Mouse (Mus musculus) forebrain, embryonic 14.5 days (tissue): ENCODE measurements around the gene Igf2r. TPM values are rescaled to one million over a fixed set of nuclear protein-coding genes. Genes with fewer than 3 reads are reported as not detected.
A peak's percentile ranks its signal among the peaks of the same experiment; 100 is the strongest.

ENCODE experiments used
- ATAC-seq: fragments of 200-750 bp; cut with Nextera tagmentation; 2 replicates; pipeline ENCODE4 v1.8.0; 2017; ENCODE audit warnings: mild to moderate bottlenecking, moderate library complexity
- DNase-seq: peaks from one replicate; pipeline ENCODE4 v3.0.0-alpha.2; 2015; ENCODE audit warnings: low spot score
- H3K27ac ChIP-seq: fragments of 300-500 bp; sonication (generic); 2 replicates; pipeline ENCODE4 v1.5.1; 2014; ENCODE audit warnings: low read depth, mild to moderate bottlenecking, control low read depth, low read length, moderate library complexity
- H3K27me3 ChIP-seq: fragments of 300-500 bp; sonication (generic); replicated peaks from 2 replicates; pipeline ENCODE4 v1.6.1; 2014; ENCODE audit warnings: low read length, control low read depth, mixed read lengths; ENCODE audit not compliant: control insufficient read depth, insufficient read depth
- H3K36me3 ChIP-seq: fragments of 300-500 bp; sonication (generic); 2 replicates; pipeline ENCODE4 v1.6.1; 2014; ENCODE audit warnings: low read length, control low read depth; ENCODE audit not compliant: control insufficient read depth, insufficient read depth
- H3K4me1 ChIP-seq: fragments of 300-500 bp; sonication (generic); 2 replicates; pipeline ENCODE4 v1.6.1; 2014; ENCODE audit warnings: antibody characterized with exemption, low read length, control low read depth; ENCODE audit not compliant: control insufficient read depth, insufficient read depth
- H3K4me2 ChIP-seq: fragments of 300-500 bp; sonication (generic); 2 replicates; pipeline ENCODE4 v1.6.1; 2014; ENCODE audit warnings: mild to moderate bottlenecking, control low read depth, low read length
- H3K4me3 ChIP-seq: fragments of 300-500 bp; sonication (generic); 2 replicates; pipeline ENCODE4 v1.5.1; 2014; ENCODE audit warnings: low read depth, low read length, control low read depth
- H3K9ac ChIP-seq: fragments of 300-500 bp; sonication (generic); 2 replicates; pipeline ENCODE4 v1.6.1; 2014; ENCODE audit warnings: mild to moderate bottlenecking, low read length, control low read depth, moderate library complexity
- H3K9me3 ChIP-seq: fragments of 300-500 bp; sonication (generic); replicated peaks from 2 replicates; pipeline ENCODE4 v1.6.1; 2016; ENCODE audit warnings: low read length, control low read depth, mixed read lengths; ENCODE audit not compliant: control insufficient read depth
- WGBS: fragments of 180-500 bp; shearing (Covaris S2); extraction: QIAGEN DNeasy Blood & Tissue Kit; methylation state at CpG from one replicate; pipeline ENCODE4 v1.1.7; 2014; 5-methylcytosine and 5-hydroxymethylcytosine counted together
- polyA plus RNA-seq: library from polyadenylated mRNA; unstranded; fragments of >200 nt; fragmentation: Nextera tagmentation; extraction: Ambion mirVana; gene quantifications from 2 replicates; pipeline ENCODE4 v1.2.1, GENCODE M21; 2014

Igf2r gene
- polyA plus RNA-seq, 1 experiment from 2014 or later: 9.6 TPM

- Histone ChIP-seq H3K27me3 (no peaks in the 10 kb centered on the region), H3K27ac (no peak overlapping the region), H3K4me1 (no peaks in the 10 kb centered on the region), H3K9ac (no peak overlapping the region), H3K36me3 (no peaks in the 10 kb centered on the region), H3K4me3 (no peak overlapping the region), H3K9me3 (no peaks in the 10 kb centered on the region), H3K4me2 (no peak overlapping the region)
- DNase-seq (no peak), ATAC-seq (no peak)
- 88% methylated on average over 12 of the region's 12 CpGs for WGBS
Observed at GRCm38 (mm10) chr17:12799368-12800275, 30.2 kb upstream of the Igf2r start.

- 91% methylated on average over 3 of the region's 3 CpGs for WGBS
- DNase-seq: no peak
Observed at GRCm38 (mm10) chr17:12798571-12798970, 29.1 kb upstream of the Igf2r start.

GRCm38 (mm10) chr17:12797427-12798029 is 28.1 kb upstream of the Igf2r start:
- 78% methylated on average over 3 of the region's 3 CpGs for WGBS
- Histone ChIP-seq H3K9ac (no peak overlapping the region), H3K4me3 (no peak overlapping the region), H3K27ac (no peak overlapping the region), H3K36me3 (no peaks in the 10 kb centered on the region), H3K4me1 (no peaks in the 10 kb centered on the region), H3K4me2 (no peak overlapping the region), H3K27me3 (no peaks in the 10 kb centered on the region), H3K9me3 (no peaks in the 10 kb centered on the region)
- DNase-seq: peak; percentile 6
- ATAC-seq: no peak

More at GRCm38 (mm10) chr17:12798571-12798970, 29.1 kb upstream of the Igf2r start:
- H3K4me2 ChIP-seq: no peak overlapping the region
- H3K27ac ChIP-seq: no peak overlapping the region
- H3K9me3 ChIP-seq: no peaks in the 10 kb centered on the region
- no peaks in the 10 kb centered on the region for H3K27me3 ChIP-seq
- no peaks in the 10 kb centered on the region for H3K36me3 ChIP-seq
- no peak for ATAC-seq
- no peaks in the 10 kb centered on the region for H3K4me1 ChIP-seq
- no peak overlapping the region for H3K4me3 ChIP-seq
- no peak overlapping the region for H3K9ac ChIP-seq

GRCm38 (mm10) chr17:12796633-12797032 is 27.2 kb upstream of the Igf2r start:
- H3K27me3 ChIP-seq: no peaks in the 10 kb centered on the region
- no peaks in the 10 kb centered on the region for H3K36me3 ChIP-seq
- ATAC-seq (no peak), DNase-seq (no peak)
- no peak overlapping the region for H3K27ac ChIP-seq
- H3K4me2 ChIP-seq: no peak overlapping the region
- H3K9ac ChIP-seq: no peak overlapping the region
- no peak overlapping the region for H3K4me3 ChIP-seq
- 87% methylated on average over 3 of the region's 3 CpGs for WGBS
- H3K9me3 ChIP-seq: no peaks in the 10 kb centered on the region
- H3K4me1 ChIP-seq: peaks cover 1% of the 10 kb centered on the region; the same call in 1 of the 2 replicates

GRCm38 (mm10) chr17:12793660-12794406 is 24.4 kb upstream of the Igf2r start:
- 67% methylated on average over 8 of the region's 8 CpGs for WGBS
- Histone ChIP-seq H3K36me3 (no peaks in the 10 kb centered on the region), H3K9me3 (no peaks in the 10 kb centered on the region), H3K4me1 (peaks cover 13% of the 10 kb centered on the region; the same call in 1 of the 2 replicates), H3K4me3 (no peak overlapping the region), H3K9ac (no peak overlapping the region), H3K4me2 (no peak overlapping the region), H3K27me3 (no peaks in the 10 kb centered on the region), H3K27ac (peak overlapping the region; percentile 14; the same call in 1 of the 2 replicates)
- DNase-seq (peak; percentile 68), ATAC-seq (no peak; the same call in 1 of the 2 replicates)

- Histone ChIP-seq H3K4me2 (no peak overlapping the region), H3K36me3 (no peaks in the 10 kb centered on the region), H3K9ac (no peak overlapping the region), H3K9me3 (no peaks in the 10 kb centered on the region), H3K4me1 (peaks cover 13% of the 10 kb centered on the region; the same call in 1 of the 2 replicates), H3K27ac (no peak overlapping the region), H3K4me3 (no peak overlapping the region), H3K27me3 (no peaks in the 10 kb centered on the region)
- DNase-seq (no peak), ATAC-seq (no peak)
- 74% methylated on average over 11 of the region's 11 CpGs for WGBS
Observed at GRCm38 (mm10) chr17:12792422-12793206, 23.1 kb upstream of the Igf2r start.

GRCm38 (mm10) chr17:12791420-12791819 is 22.0 kb upstream of the Igf2r start:
- no peak for ATAC-seq
- H3K4me3 ChIP-seq: no peak overlapping the region
- H3K27me3 ChIP-seq: no peaks in the 10 kb centered on the region
- WGBS: 52% methylated on average over 4 of the region's 4 CpGs
- H3K9me3 ChIP-seq: no peaks in the 10 kb centered on the region
- H3K9ac ChIP-seq: no peak overlapping the region
- H3K36me3 ChIP-seq: no peaks in the 10 kb centered on the region
- H3K4me1 ChIP-seq: peaks cover 13% of the 10 kb centered on the region; the same call in 1 of the 2 replicates
- H3K4me2 ChIP-seq: no peak overlapping the region
- DNase-seq: peak; percentile 38
- peak overlapping the region; percentile 3; the same call in 1 of the 2 replicates for H3K27ac ChIP-seq

GRCm38 (mm10) chr17:12791079-12791406 is 21.6 kb upstream of the Igf2r start:
- WGBS: 9% methylated on average over 5 of the region's 5 CpGs
- DNase-seq (peak; percentile 63), ATAC-seq (peak; percentile 57; the same call in 1 of the 2 replicates)
- Histone ChIP-seq H3K27me3 (no peaks in the 10 kb centered on the region), H3K27ac (no peak overlapping the region; the same call in 1 of the 2 replicates), H3K4me2 (no peak overlapping the region), H3K9ac (no peak overlapping the region), H3K4me1 (peaks cover 13% of the 10 kb centered on the region; the same call in 1 of the 2 replicates), H3K9me3 (no peaks in the 10 kb centered on the region), H3K36me3 (no peaks in the 10 kb centered on the region), H3K4me3 (no peak overlapping the region)
